Mouse (Mus musculus) liver, embryonic 13.5 days (tissue): ENCODE measurements around the gene Tnip1. TPM values are rescaled to one million over a fixed set of nuclear protein-coding genes. Genes with fewer than 3 reads are reported as not detected.

Experiments
- ATAC-seq: fragments of 200-750 bp; cut with Nextera tagmentation; 2 replicates; pipeline ENCODE4 v1.8.0; 2017; ENCODE audit warnings: low read depth, mild to moderate bottlenecking, moderate number of reproducible peaks, moderate library complexity
- DNase-seq: peaks from one replicate; pipeline ENCODE4 v3.0.0; 2022
- H3K27ac ChIP-seq: fragments of 300-500 bp; sonication (generic); 2 replicates; pipeline ENCODE4 v1.5.1; 2015; ENCODE audit warnings: moderate library complexity, mild to moderate bottlenecking, inconsistent platforms
- H3K27me3 ChIP-seq: fragments of 300-500 bp; sonication (generic); 2 replicates; pipeline ENCODE4 v1.6.1; 2015; ENCODE audit warnings: mild to moderate bottlenecking, inconsistent platforms
- H3K36me3 ChIP-seq: fragments of 300-500 bp; sonication (generic); 2 replicates; pipeline ENCODE4 v1.6.1; 2015; ENCODE audit warnings: mild to moderate bottlenecking, inconsistent platforms
- H3K4me1 ChIP-seq: fragments of 300-500 bp; sonication (generic); replicated peaks from 2 replicates; pipeline ENCODE4 v1.6.1; 2015; ENCODE audit warnings: inconsistent platforms
- H3K4me2 ChIP-seq: fragments of 300-500 bp; sonication (generic); 2 replicates; pipeline ENCODE4 v1.6.1; 2015; ENCODE audit warnings: inconsistent platforms, mild to moderate bottlenecking, moderate library complexity
- H3K4me3 ChIP-seq: fragments of 300-500 bp; sonication (generic); replicated peaks from 2 replicates; pipeline ENCODE4 v1.5.1; 2015; ENCODE audit warnings: mild to moderate bottlenecking, inconsistent platforms
- H3K9ac ChIP-seq: fragments of 300-500 bp; sonication (generic); 2 replicates; pipeline ENCODE4 v1.6.1; 2015; ENCODE audit warnings: mild to moderate bottlenecking, inconsistent platforms
- H3K9me3 ChIP-seq: fragments of 300-500 bp; sonication (generic); replicated peaks from 2 replicates; pipeline ENCODE4 v1.6.1; 2016; ENCODE audit warnings: inconsistent platforms
- WGBS: fragments of 180-500 bp; shearing (Covaris S2); methylation state at CpG from one replicate; pipeline ENCODE4 v1.1.7; 2015; ENCODE audit not compliant: insufficient replicate concordance; 5-methylcytosine and 5-hydroxymethylcytosine counted together
- polyA plus RNA-seq: library from polyadenylated mRNA; unstranded; fragments of >200 nt; fragmentation: Nextera tagmentation; extraction: Ambion mirVana; gene quantifications from 2 replicates; pipeline ENCODE4 v1.2.1, GENCODE M21; 2015

Tnip1 gene
- polyA plus RNA-seq, 1 experiment from 2014 or later = 5.1 TPM

DNA sequence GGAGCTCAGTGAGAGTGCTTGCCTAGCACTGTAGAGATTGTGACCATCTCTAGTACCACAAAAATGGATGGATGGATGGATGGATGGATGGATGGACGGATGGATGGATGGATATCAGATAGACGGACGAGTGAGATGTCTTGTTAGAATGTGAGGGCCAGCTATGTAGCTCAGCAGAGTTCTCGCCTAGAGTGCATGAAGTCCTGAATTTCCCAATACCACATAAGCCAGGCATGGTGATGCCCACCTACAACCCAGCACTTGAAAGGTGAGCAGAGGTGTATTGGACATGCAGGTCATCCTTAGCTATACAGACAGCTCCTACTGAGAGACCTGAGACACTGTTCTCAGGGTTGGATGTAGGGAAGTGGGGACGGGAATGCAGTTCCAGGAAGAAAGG lies 71.4 kb downstream of the Tnip1 start:
- Histone ChIP-seq H3K4me1 (no peaks in the 10 kb centered on the region), H3K9ac (no peak overlapping the region), H3K4me2 (no peak overlapping the region), H3K4me3 (no peak overlapping the region), H3K27ac (no peak overlapping the region), H3K36me3 (no peaks in the 10 kb centered on the region), H3K9me3 (no peaks in the 10 kb centered on the region), H3K27me3 (no peaks in the 10 kb centered on the region)
- no peak for ATAC-seq
- DNase-seq = no peak
- 64% methylated on average over 5 of the region's 5 CpGs for WGBS

DNA sequence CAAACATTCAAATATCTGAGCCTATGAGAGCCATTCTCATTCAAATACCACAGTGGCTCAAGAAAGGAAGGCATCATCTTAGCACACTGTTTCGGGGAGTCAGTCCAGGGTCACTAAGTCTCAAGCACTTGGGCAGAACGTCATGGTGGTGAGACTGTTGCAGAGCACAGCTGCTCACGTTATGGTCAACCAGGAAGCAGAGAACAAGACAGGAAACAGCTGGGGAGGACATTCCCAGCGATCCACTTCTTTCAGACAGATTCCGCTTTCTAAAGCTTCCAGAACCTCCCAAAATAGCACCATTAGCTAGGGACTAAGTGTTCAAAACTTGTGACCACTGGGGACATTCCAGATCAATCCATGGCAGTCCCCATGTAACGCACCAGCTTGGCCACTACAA lies 74.8 kb downstream of the Tnip1 start:
- no peak for DNase-seq
- ATAC-seq = no peak
- 53% methylated on average over 6 of the region's 6 CpGs for WGBS
- no peaks in the 10 kb centered on the region for H3K27me3 ChIP-seq
- H3K4me3 ChIP-seq = no peak overlapping the region
- H3K4me2 ChIP-seq = no peak overlapping the region
- H3K36me3 ChIP-seq = no peaks in the 10 kb centered on the region
- H3K4me1 ChIP-seq = peaks cover 3% of the 10 kb centered on the region; the same call in 1 of the 2 replicates
- H3K9ac ChIP-seq = no peak overlapping the region
- no peak overlapping the region for H3K27ac ChIP-seq
- H3K9me3 ChIP-seq = no peaks in the 10 kb centered on the region

DNA sequence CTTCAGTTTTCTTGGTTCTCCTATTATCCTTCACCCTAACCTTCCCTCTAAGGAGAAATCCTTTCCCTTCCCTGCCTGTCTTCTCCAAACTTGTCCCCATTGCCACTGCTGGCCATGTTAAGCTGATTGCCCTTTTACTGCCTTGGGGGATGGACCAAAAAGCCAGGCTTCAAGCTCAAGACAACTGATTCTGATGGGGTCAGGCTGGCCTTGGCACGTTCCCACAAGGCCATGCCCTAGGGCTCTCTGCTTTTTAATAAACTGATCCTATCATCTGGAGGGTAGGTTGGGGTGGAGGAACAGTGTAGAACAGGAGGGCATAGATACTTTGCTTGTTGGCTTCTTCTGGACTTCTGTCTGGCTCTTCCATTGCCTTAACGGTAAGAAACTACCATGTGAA lies 77.3 kb downstream of the Tnip1 start:
- 70% methylated on average over 2 of the region's 2 CpGs for WGBS
- Histone ChIP-seq H3K9me3 (no peaks in the 10 kb centered on the region), H3K27me3 (no peaks in the 10 kb centered on the region), H3K9ac (no peak overlapping the region), H3K4me2 (no peak overlapping the region), H3K4me1 (peaks cover 12% of the 10 kb centered on the region), H3K27ac (0 out of 2 replicates have a peak overlapping the region, but pooled peaks have one; percentile 9), H3K36me3 (no peaks in the 10 kb centered on the region), H3K4me3 (no peak overlapping the region)
- ATAC-seq (no peak), DNase-seq (no peak)

DNA sequence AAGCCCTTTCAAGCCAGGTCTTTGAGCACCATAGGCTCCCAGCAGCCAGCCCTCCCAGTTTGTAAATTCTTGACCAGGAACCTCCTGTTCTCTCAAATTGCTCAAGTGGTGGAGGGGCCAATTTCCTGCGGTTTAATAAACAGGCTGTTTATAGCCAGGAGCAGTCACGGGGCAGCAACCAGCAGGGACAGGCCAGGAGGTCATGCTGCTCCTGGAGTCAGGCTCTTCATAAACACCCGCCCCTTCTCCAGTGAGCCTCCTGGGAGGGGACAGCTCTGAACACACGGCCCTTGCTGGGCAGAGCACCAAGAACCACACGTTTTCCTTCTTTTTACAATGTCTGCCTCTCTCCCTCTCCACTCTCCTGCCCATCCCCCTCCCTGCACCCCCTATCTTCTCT lies 77.8 kb downstream of the Tnip1 start:
- Histone ChIP-seq H3K4me2 (no peak overlapping the region), H3K9me3 (no peaks in the 10 kb centered on the region), H3K36me3 (no peaks in the 10 kb centered on the region), H3K4me1 (peaks cover 15% of the 10 kb centered on the region), H3K27ac (peak overlapping the region; percentile 59), H3K27me3 (no peaks in the 10 kb centered on the region), H3K4me3 (no peak overlapping the region), H3K9ac (no peak overlapping the region)
- 24% methylated on average over 5 of the region's 5 CpGs for WGBS
- DNase-seq (no peak), ATAC-seq (peak; percentile 26; the same call in 1 of the 2 replicates)

DNA sequence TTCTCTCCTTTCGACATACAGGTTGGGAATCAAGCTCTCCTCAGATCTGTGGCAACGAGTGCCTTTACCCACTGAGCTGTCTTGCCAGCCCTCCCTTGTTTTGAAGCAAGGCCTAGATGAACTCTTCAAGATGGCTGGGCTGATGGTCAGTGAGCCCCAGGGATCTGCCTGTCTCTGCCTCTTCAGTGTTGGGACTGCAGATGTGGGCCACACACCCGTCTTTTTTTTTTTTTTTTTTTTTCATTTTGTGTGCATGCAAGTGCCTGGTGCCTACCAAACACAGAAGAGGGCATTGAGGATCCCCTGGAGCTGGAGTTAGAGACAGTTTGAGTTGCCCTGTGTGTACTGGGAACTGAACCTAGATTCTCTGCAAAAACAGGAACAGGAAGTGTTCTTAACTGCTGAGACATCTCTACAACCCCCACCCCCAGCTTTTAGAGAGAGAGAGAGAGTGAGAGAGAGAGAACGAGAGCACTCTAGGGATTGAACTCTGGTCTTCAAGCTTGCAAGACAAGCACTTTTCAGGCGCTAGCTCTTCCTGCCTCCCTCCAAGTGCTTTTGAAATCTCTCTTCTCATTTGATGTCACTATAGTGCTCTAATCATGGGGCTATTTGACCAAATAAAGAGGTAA lies 78.4 kb downstream of the Tnip1 start:
- no peaks in the 10 kb centered on the region for H3K9me3 ChIP-seq
- no peak overlapping the region for H3K9ac ChIP-seq
- H3K4me3 ChIP-seq = no peak overlapping the region
- DNase-seq = no peak
- H3K4me2 ChIP-seq = no peak overlapping the region
- ATAC-seq = no peak
- WGBS = 44% methylated on average over 5 of the region's 5 CpGs
- H3K27ac ChIP-seq = peak overlapping the region; percentile 59
- no peaks in the 10 kb centered on the region for H3K27me3 ChIP-seq
- peaks cover 19% of the 10 kb centered on the region for H3K4me1 ChIP-seq
- H3K36me3 ChIP-seq = no peaks in the 10 kb centered on the region

DNA sequence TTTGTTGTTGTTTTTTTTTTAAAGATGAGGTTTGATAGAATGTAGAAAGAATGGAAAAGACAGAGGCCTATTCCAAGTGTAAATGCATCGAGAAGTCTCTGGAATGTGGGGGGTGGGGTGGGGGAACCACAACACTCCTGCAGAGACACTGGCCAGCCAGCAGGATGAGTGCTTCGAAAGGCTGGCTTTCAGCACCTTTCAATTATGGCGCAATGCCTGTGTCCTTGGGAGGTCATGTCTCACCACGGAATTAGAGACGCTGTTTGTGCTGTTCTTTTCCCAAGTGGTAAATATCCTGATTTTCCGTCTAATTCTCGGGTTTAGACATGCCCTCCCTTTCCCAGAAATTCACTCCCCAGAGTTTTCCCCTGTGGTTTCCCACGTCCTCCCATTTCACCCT lies 80.0 kb downstream of the Tnip1 start:
- no peak for DNase-seq
- H3K4me3 ChIP-seq = no peak overlapping the region
- H3K27ac ChIP-seq = no peak overlapping the region
- ATAC-seq = no peak
- 52% methylated on average over 8 of the region's 8 CpGs for WGBS
- no peaks in the 10 kb centered on the region for H3K36me3 ChIP-seq
- peaks cover 19% of the 10 kb centered on the region for H3K4me1 ChIP-seq
- H3K9ac ChIP-seq = no peak overlapping the region
- H3K4me2 ChIP-seq = no peak overlapping the region
- no peaks in the 10 kb centered on the region for H3K9me3 ChIP-seq
- no peaks in the 10 kb centered on the region for H3K27me3 ChIP-seq

DNA sequence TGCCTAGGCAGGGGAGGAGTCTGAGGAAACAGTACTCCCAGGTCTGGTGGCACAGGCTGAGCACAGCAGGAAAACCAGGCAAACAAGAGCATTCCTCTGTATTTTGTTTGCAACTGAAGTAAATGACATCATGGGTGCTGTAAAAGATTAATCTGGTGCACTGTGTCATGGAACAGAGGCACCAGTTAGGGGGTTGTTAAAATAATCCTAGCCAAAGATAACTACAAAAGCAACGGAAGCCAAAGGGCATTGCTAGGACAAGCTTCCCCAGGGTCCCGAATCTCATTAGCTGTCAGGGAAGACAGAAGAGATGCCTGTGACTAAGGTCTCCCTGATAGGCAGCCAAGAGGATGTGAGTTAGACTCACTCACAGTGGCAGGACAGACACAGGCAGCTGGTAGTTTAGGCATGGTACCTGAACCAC lies 81.7 kb downstream of the Tnip1 start:
- H3K4me3 ChIP-seq = no peak overlapping the region
- DNase-seq = no peak
- no peaks in the 10 kb centered on the region for H3K9me3 ChIP-seq
- H3K4me2 ChIP-seq = no peak overlapping the region
- peak; percentile 59 for ATAC-seq
- WGBS = 51% methylated on average over 2 of the region's 2 CpGs
- H3K27ac ChIP-seq = no peak overlapping the region
- no peaks in the 10 kb centered on the region for H3K27me3 ChIP-seq
- peaks cover 19% of the 10 kb centered on the region for H3K4me1 ChIP-seq
- H3K9ac ChIP-seq = no peak overlapping the region
- H3K36me3 ChIP-seq = no peaks in the 10 kb centered on the region

DNA sequence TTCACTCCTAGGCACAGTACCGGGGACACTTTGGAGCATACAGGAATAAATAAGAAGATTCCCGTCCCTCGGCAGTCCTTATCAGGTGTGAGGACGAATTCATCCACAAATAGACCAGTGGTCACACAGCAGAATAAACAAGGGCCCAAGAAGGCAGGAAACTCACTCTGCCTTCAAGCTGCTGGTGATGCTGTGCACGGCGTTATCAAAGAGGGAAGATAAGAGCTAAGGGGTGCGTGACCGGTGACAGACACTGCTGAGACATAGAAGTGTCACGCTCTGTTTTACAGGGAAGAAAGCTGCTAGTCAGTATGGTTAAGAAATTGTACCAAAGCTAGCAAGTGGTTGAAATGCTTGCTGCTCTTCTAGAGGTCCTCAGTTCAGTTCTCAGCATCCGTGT lies 82.8 kb downstream of the Tnip1 start:
- DNase-seq (no peak), ATAC-seq (no peak)
- H3K4me1 ChIP-seq = peaks cover 16% of the 10 kb centered on the region
- no peak overlapping the region for H3K9ac ChIP-seq
- H3K27ac ChIP-seq = no peak overlapping the region
- no peaks in the 10 kb centered on the region for H3K36me3 ChIP-seq
- no peak overlapping the region for H3K4me2 ChIP-seq
- WGBS = 21% methylated on average over 10 of the region's 10 CpGs
- H3K27me3 ChIP-seq = no peaks in the 10 kb centered on the region
- H3K9me3 ChIP-seq = no peaks in the 10 kb centered on the region
- H3K4me3 ChIP-seq = no peak overlapping the region

DNA sequence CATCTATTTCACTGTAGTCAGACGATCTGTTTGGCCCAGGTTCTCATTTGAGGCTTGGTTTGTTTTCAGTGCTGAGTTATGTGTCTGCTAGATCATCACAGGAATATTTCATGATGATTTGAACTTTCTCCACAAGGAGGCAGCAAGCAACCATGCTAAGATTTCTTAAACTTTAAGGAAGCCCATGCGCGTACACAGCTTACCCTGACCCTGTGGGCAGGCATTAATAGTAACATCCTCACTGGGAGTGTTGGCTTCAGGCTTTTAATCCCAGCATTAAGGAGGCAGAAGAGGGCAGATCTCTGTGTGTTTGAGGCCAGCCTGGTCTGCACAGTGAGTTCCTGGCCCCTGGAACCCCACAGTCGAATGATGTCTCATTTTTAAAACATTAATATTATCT lies 83.3 kb downstream of the Tnip1 start:
- Histone ChIP-seq H3K4me1 (peaks cover 16% of the 10 kb centered on the region), H3K36me3 (peaks cover 2% of the 10 kb centered on the region), H3K4me2 (no peak overlapping the region), H3K9ac (no peak overlapping the region), H3K27ac (no peak overlapping the region), H3K9me3 (no peaks in the 10 kb centered on the region), H3K4me3 (no peak overlapping the region), H3K27me3 (no peaks in the 10 kb centered on the region)
- WGBS = 18% methylated on average over 4 of the region's 4 CpGs
- ATAC-seq (no peak), DNase-seq (no peak)

DNA sequence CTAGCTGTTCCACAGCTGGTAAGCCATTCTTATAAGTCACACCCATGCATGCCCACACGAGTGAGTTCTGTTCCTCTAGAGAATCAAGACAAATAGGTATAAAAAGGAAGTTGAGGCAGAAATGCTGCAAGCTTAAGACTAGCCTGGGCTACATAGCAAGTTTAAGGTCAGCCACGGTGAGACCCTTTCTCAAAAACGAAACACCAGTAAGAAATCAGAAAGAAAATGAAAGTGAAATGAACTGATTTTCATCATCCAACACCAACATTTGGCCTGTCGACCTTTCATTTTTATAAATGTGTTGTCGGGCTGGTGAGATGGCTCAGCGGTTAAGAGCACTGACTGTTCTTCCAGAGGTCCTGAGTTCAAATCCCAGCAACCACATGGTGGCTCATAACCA lies 83.8 kb downstream of the Tnip1 start:
- no peak for ATAC-seq
- Histone ChIP-seq H3K9me3 (no peaks in the 10 kb centered on the region), H3K27me3 (no peaks in the 10 kb centered on the region), H3K36me3 (peaks cover 7% of the 10 kb centered on the region), H3K9ac (no peak overlapping the region), H3K4me1 (peaks cover 16% of the 10 kb centered on the region), H3K4me3 (no peak overlapping the region), H3K4me2 (no peak overlapping the region), H3K27ac (no peak overlapping the region)
- DNase-seq = no peak
- WGBS = 54% methylated on average over 6 of the region's 6 CpGs

DNA sequence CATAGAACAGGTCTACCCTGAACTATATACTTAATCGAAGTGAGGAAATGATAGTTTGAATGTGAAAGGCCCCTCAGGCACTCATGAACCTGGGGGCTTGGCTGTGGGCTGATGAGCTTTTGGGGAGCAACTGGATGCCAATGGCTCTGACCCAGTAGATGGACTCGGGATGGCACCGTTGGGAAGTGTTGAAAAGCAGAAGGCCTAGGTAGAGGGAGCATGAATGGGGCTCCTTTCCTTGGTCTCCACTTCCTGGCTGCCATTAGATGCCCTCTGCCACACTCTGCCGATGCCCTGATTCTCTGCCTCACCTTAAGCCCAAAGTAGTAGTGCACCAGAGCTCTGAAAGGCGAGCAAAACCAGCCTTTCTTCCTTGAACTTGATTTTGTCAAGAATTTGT lies 86.7 kb downstream of the Tnip1 start:
- no peak overlapping the region for H3K4me2 ChIP-seq
- no peak overlapping the region for H3K27ac ChIP-seq
- no peaks in the 10 kb centered on the region for H3K9me3 ChIP-seq
- no peak overlapping the region for H3K9ac ChIP-seq
- DNase-seq = no peak
- peaks cover 12% of the 10 kb centered on the region for H3K4me1 ChIP-seq
- peaks cover 34% of the 10 kb centered on the region for H3K36me3 ChIP-seq
- no peak overlapping the region for H3K4me3 ChIP-seq
- WGBS = 72% methylated on average over 5 of the region's 5 CpGs
- no peaks in the 10 kb centered on the region for H3K27me3 ChIP-seq
- ATAC-seq = no peak

DNA sequence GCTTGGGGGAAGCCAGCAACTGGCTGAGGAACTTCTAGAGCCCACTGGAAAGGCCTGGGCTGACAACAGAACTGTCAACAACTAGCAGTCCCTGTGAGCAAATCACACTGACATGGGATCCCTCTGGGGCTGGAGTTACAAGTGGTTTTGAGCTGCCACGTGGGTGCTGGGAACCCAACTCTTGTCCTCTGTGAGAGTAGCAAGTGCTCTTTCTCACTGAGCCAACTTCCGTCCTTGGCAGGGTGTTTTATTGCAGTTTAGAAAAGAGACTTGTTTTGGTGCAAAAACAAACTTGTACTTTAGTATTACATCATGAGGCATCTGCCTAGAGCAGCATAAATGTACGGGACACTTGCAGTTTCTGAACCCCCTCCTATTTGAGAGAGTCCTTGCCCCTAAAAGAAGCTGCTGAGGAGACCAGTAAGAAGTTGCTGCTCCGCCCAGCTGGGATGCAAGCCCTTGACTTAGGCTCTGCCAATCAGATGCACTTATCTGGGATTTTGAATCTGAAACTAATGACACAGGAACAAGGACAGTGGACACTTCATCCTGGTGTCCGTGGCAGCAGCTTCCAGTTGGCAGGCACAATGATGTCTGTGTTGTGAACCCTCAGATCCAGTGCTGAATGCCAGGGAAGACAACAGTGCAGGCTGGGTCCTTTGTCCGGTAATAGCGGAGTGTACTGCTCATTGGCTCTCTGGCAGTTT lies 90.7 kb downstream of the Tnip1 start:
- Histone ChIP-seq H3K27me3 (no peaks in the 10 kb centered on the region), H3K4me2 (no peak overlapping the region), H3K27ac (no peak overlapping the region), H3K4me3 (no peak overlapping the region), H3K9me3 (no peaks in the 10 kb centered on the region), H3K36me3 (peaks cover 66% of the 10 kb centered on the region), H3K9ac (no peak overlapping the region), H3K4me1 (peaks cover 29% of the 10 kb centered on the region)
- no peak for DNase-seq
- 74% methylated on average over 7 of the region's 7 CpGs for WGBS
- no peak for ATAC-seq
